Mouse (Mus musculus): Measurements from ENCODE around the gene Gm10282.

DNA sequence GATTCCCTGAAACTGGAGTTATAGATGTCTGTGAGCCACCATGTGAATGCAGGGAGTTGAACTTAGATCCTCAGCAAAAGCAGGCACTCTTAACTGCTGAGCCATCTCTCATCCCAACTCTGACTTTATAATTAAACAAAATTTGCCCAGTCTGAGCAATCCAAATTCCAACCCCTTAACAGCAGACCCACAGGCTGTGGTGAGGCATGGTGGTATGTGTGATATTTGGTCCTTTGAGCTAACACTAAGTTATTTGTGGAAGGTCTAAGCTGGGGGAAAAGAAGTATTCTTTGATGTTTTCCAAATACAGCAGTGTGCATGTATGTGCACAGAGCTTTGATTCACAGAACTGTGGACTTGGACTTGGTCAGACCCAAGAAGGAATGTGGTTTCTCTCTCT is 16.0 kb downstream of the Gm10282 start:
- no peak for TF ChIP-seq CTCF (conservative IDR thresholded peaks at IDR 0.05; ENCODE audit: low read length)
- no peak for TF ChIP-seq POU5F1 (IDR thresholded peaks at IDR 0.05; ENCODE audit: borderline replicate concordance, low read length)

All from E14TG2a.4 (cell line).